Mouse (Mus musculus) forebrain, embryonic 10.5 days (tissue): ENCODE measurements at regions not wholly inside any gene's neighbourhood (a gene's known extent, or its start where the extent isn't known, plus 50 kb on each side); places are given as distances from the start of the nearest gene placed in this dataset.

Experiments
- DNase-seq: peaks from one replicate; pipeline ENCODE4 v3.0.0-alpha.2; 2017; ENCODE audit warnings: low spot score; ENCODE audit errors: extremely low spot score
- H3K27ac ChIP-seq: fragments of 300-500 bp; sonication (generic); 2 replicates; pipeline ENCODE4 v1.5.1; 2016; ENCODE audit warnings: mild to moderate bottlenecking
- H3K27me3 ChIP-seq: fragments of 300-500 bp; sonication (generic); 2 replicates; pipeline ENCODE4 v1.6.1; 2016; ENCODE audit warnings: mild to moderate bottlenecking; ENCODE audit not compliant: poor library complexity, severe bottlenecking
- H3K36me3 ChIP-seq: fragments of 300-500 bp; sonication (generic); replicated peaks from 2 replicates; pipeline ENCODE4 v1.6.1; 2016; ENCODE audit warnings: mild to moderate bottlenecking, moderate library complexity
- H3K4me1 ChIP-seq: fragments of 300-500 bp; sonication (generic); 2 replicates; pipeline ENCODE4 v1.6.1; 2016
- H3K4me3 ChIP-seq: fragments of 300-500 bp; sonication (generic); 2 replicates; pipeline ENCODE4 v1.5.1; 2016; ENCODE audit warnings: mild to moderate bottlenecking, moderate library complexity
- H3K9me3 ChIP-seq: fragments of 300-500 bp; sonication (generic); 2 replicates; pipeline ENCODE4 v1.6.1; 2016; ENCODE audit warnings: mild to moderate bottlenecking, moderate library complexity
- WGBS: fragments of 180-500 bp; shearing (Covaris S2); methylation state at CpG from one replicate; pipeline ENCODE4 v1.1.7; 2016; 5-methylcytosine and 5-hydroxymethylcytosine counted together

GRCm38 (mm10) chr13:80000214-80000613 lies 883.0 kb upstream of the Arrdc3 start:
- no peak for DNase-seq
- Histone ChIP-seq H3K36me3 (no peaks in the 10 kb centered on the region), H3K27me3 (no peaks in the 10 kb centered on the region), H3K27ac (peak overlapping the region; percentile 40; the same call in 1 of the 2 replicates), H3K9me3 (no peaks in the 10 kb centered on the region), H3K4me1 (peaks cover 17% of the 10 kb centered on the region), H3K4me3 (no peak overlapping the region)
- 44% methylated on average over 6 of the region's 6 CpGs for WGBS

- H3K4me1 ChIP-seq: peaks cover 17% of the 10 kb centered on the region
- H3K27me3 ChIP-seq: no peaks in the 10 kb centered on the region
- no peaks in the 10 kb centered on the region for H3K9me3 ChIP-seq
- peak; percentile 45 for DNase-seq
- 15% methylated on average over 4 of the region's 4 CpGs for WGBS
- no peaks in the 10 kb centered on the region for H3K36me3 ChIP-seq
- 0 out of 2 replicates have a peak overlapping the region, but pooled peaks have one; percentile 40 for H3K27ac ChIP-seq
- H3K4me3 ChIP-seq: no peak overlapping the region
These were observed 882.5 kb upstream of the Arrdc3 start for GRCm38 (mm10) chr13:80000693-80001092.
